Mouse (Mus musculus): ENCODE measurements around the gene Sigmar1.
A peak's percentile ranks its signal among the peaks of the same experiment; 100 is the strongest.

DNA sequence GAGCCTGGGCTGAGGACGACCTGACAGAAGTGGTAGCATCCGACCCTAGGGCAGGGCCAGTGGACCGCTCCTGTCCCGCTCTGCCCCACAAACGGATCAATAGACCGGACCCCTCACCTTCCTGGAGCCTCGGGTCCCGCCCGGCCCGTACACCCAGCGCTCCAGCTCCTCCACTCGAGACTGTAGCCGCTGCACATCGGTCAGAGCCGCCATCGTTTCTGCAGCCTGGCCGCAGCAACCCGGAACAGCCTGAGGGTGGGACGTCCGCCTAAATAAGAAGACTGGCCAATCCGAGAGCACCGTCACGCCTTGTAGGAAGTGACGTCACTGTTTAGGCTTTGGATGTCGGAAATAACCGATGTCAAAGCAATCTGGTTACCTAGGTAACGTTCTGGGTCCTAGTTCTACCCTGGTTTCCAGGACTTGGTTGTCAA, 33.0 kb downstream of the Sigmar1 start, which contains the start of gene Dctn3:
- no peak for TF ChIP-seq CTCF (IDR thresholded peaks at IDR 0.05; ENCODE audit: low read depth, low read length)
- TF ChIP-seq POLR2A (IDR thresholded peaks at IDR 0.05; ENCODE audit: extremely low read depth, insufficient read depth, low read length) = peak; percentile 82; the same call in 1 of the 2 replicates
